ENCODE assay signal across 8 mouse cellular contexts in the genomic region with DNA sequence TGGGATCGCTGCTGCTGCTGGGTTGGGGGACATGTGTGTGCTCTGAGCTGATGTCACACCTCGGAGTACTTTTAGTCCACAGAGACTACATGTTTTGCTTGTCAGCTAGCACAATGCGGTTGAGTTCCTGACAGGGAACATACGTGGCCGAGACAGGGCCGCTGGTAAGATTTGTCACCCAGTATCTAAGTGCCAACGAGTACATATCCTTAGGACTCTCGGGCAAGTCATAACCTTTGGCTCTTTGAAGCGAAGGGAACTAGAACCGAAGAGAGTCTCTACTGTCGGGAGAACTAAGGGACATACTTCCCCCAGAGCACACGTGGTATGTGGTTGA. TPM values are rescaled to one million over a fixed set of nuclear protein-coding genes. Genes with fewer than 3 reads are reported as not detected.
A peak's percentile ranks its signal among the peaks of the same experiment; 100 is the strongest.
DNase-seq lines count a peak whose midpoint lies in the region; ATAC-seq lines count a peak whose summit lies in the region.

No protein-coding gene starts in this region.

- peak; percentile 17 for ATAC-seq in frontal cortex, adult (ENCODE audit: low TSS enrichment)
- no peak; the same call in 1 of the 2 replicates for ATAC-seq in hindbrain, embryonic 16.5 days
- ATAC-seq in midbrain, embryonic 11.5 days (ENCODE audit: low FRiP score), result peak; percentile 22; the same call in 1 of the 2 replicates

- H3K4me1 ChIP-seq in hindbrain, embryonic 16.5 days (ENCODE audit: control insufficient read depth, insufficient read depth, low read depth, low read length), result peaks cover 10% of the 10 kb centered on the region
- peaks cover 10% of the 10 kb centered on the region for H3K4me1 ChIP-seq in midbrain, embryonic 11.5 days (ENCODE audit: control insufficient read depth, insufficient read depth, low read length)

- DNase-seq in frontal cortex, postnatal 25 days (ENCODE audit: low spot score in 2 of 2), result no peak
- DNase-seq in urinary bladder, postnatal 25 days (ENCODE audit: low spot score), result peak; percentile 11
- no peak for DNase-seq in urinary bladder, postnatal 4 days (ENCODE audit: low spot score in 2 of 2)
- no peak for DNase-seq in midbrain, embryonic 11.5 days (ENCODE audit: low spot score, missing footprints)
- no peak for DNase-seq in left cerebral cortex, postnatal 14 days (ENCODE audit: low spot score in 2 of 2)
- no peak for DNase-seq in frontal cortex, postnatal 14 days (ENCODE audit: low spot score in 2 of 2)

- intact Hi-C loops in left cerebral cortex, postnatal 14 days (cut with DNase I), result no loop called here

- peak overlapping the region; percentile 97 for H3K9ac ChIP-seq in hindbrain, embryonic 16.5 days (ENCODE audit: low read depth, low read length)
- H3K9ac ChIP-seq in midbrain, embryonic 11.5 days (ENCODE audit: low read length), result peak overlapping the region; percentile 92

- peak overlapping the region; percentile 63 for H3K4me2 ChIP-seq in hindbrain, embryonic 16.5 days (ENCODE audit: low read length)
- H3K4me2 ChIP-seq in midbrain, embryonic 11.5 days, result peak overlapping the region; percentile 82

- peaks cover 14% of the 10 kb centered on the region; the same call in 1 of the 2 replicates for H3K36me3 ChIP-seq in hindbrain, embryonic 16.5 days (ENCODE audit: control insufficient read depth, insufficient read depth, low read length)
- peaks cover 2% of the 10 kb centered on the region; the same call in 1 of the 2 replicates for H3K36me3 ChIP-seq in midbrain, embryonic 11.5 days (ENCODE audit: control insufficient read depth, insufficient read depth, low read length)

- peak overlapping the region; percentile 99 for H3K4me3 ChIP-seq in hindbrain, embryonic 16.5 days (ENCODE audit: low read length)
- peak overlapping the region; percentile 92 for H3K4me3 ChIP-seq in midbrain, embryonic 11.5 days (ENCODE audit: low read depth, low read length)

- 7% methylated on average over 12 of the region's 12 CpGs for WGBS in hindbrain, embryonic 16.5 days
- WGBS in midbrain, embryonic 11.5 days, result 10% methylated on average over 12 of the region's 12 CpGs

- no peaks in the 10 kb centered on the region for H3K9me3 ChIP-seq in hindbrain, embryonic 16.5 days (ENCODE audit: control insufficient read depth, low read length)
- no peaks in the 10 kb centered on the region for H3K9me3 ChIP-seq in midbrain, embryonic 11.5 days (ENCODE audit: control insufficient read depth, low read length)

- peak overlapping the region; percentile 90; the same call in 1 of the 2 replicates for H3K27ac ChIP-seq in hindbrain, embryonic 16.5 days (ENCODE audit: low read depth, low read length)
- H3K27ac ChIP-seq in midbrain, embryonic 11.5 days (ENCODE audit: low read depth, low read length), result no peak overlapping the region

- no peaks in the 10 kb centered on the region for H3K27me3 ChIP-seq in hindbrain, embryonic 16.5 days (replicated peaks; ENCODE audit: control insufficient read depth, insufficient read depth, low read length)
- no peaks in the 10 kb centered on the region for H3K27me3 ChIP-seq in midbrain, embryonic 11.5 days (ENCODE audit: control insufficient read depth, insufficient read depth, low read length)

RNA-seq across cellular contexts. Expression of a gene that starts 1.5 kb away (rescaled TPM):
- 13.1 and 14.7 TPM in 2 replicates for polyA plus RNA-seq in hindbrain, embryonic 16.5 days (2015; fragmentation: Nextera tagmentation; extraction: Ambion mirVana)
- 20.0 and 21.1 TPM in 2 replicates for polyA plus RNA-seq in midbrain, embryonic 11.5 days (2014; fragmentation: Nextera tagmentation; extraction: Ambion mirVana)
- total RNA-seq in left cerebral cortex, postnatal 14 days (2021), result 10 to 100 TPM; 20.9 to 25.0 TPM
